Mouse (Mus musculus): ENCODE measurements at regions not wholly inside any gene's neighbourhood (a gene's known extent, or its start where the extent isn't known, plus 50 kb on each side); places are given as distances from the start of the nearest gene placed in this dataset.

- TF ChIP-seq CTCF (IDR thresholded peaks at IDR 0.05; ENCODE audit: low read depth, low read length) (no peak), GATA1 (IDR thresholded peaks at IDR 0.05; ENCODE audit: borderline replicate concordance, low read length) (no peak), POLR2AphosphoS5 (IDR thresholded peaks at IDR 0.05; ENCODE audit: insufficient replicate concordance, low read depth, low read length) (no peak)
These were observed 254.8 kb upstream of the Rasgrp1 start for GRCm38 (mm10) chr2:117597573-117597972.

Measured in G1E (cell line).